Mouse (Mus musculus) embryonic fibroblast, embryonic 13.5 days (primary cell): ENCODE data around the gene Rpusd1.

ENCODE experiments used
- CTCF ChIP-seq: IDR thresholded peaks from 2 replicates; pipeline ENCODE4 v1.5.1; 2011; ENCODE audit warnings: mild to moderate bottlenecking, control low read depth, low read length, moderate library complexity, borderline replicate concordance; ENCODE audit not compliant: insufficient read depth
- POLR2A ChIP-seq: IDR thresholded peaks from 2 replicates; pipeline ENCODE4 v1.6.1; 2011; ENCODE audit warnings: low read depth, mild to moderate bottlenecking, control low read depth, low read length, moderate library complexity

DNA sequence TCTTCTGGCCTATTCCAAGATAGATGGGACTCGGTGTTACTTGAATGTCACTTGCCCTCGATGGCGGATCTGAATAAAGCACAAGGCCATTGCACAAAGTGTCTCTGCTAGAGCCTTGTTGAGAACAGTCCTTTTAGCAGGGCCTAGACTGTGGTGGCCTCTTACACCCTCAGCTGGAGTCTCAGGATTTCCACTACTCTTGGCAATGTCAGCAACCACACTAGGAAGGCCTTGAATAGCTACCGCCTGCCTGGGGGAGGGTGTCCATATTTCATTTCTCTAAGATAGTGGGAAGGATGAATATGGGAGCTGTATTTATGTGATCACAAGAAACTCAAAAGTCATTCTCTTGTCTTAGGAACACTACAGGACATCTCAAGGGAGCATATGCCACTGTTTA is 20.8 kb downstream of the Rpusd1 start:
- TF ChIP-seq POLR2A (no peak), CTCF (no peak)
